Mouse (Mus musculus): ENCODE data around the gene Irf7. TPM values are rescaled to one million over a fixed set of nuclear protein-coding genes. Genes with fewer than 3 reads are reported as not detected.

The Irf7 gene
- polyA plus RNA-seq, 1 experiment from 2014 or later: 1.8 TPM

DNA sequence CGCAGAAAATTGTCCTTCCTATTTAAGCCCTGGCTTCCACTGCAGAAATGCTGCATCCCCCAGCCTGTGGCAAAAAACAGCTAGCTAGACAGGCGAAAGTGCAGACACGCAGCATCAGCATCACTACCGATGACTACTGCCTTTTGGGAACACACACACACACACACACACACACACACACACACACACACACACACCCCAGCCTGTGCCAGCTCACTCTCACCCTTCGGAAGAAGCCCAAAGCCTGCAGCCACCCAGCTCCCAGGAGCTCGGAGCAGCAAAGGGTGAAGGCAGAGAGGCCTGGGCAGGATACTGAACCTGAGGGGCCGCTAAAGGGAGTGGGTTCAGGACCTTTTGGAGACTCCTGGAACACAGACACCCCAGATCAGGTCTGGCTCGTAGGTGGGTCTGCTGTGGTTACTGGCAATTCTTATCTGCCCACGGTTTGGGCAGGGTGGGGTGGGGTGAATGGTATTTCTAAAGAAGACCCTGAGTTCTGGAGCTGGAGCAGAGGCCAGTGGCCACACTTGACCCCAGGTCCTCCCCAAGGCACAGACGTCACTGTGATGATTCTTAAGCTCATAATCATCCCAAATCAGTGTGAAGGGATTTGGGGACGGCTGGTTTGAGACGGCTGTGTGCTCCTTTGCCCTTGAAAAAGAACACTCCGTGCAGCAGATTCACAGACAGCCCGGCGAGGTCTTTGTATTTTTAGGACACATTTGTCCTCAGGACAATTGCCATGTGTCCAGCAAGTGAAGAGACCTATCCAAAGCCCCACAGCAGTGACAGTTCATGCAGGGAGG, 26.5 kb upstream of the Irf7 start:
- Histone ChIP-seq H3K4me1 (peaks cover 29% of the 10 kb centered on the region), H3K4me2 (replicated peaks) (peak overlapping the region; percentile 96), H3K9me3 (no peaks in the 10 kb centered on the region), H3K9ac (peak overlapping the region; percentile 73; the same call in 1 of the 2 replicates), H3K27ac (no peak overlapping the region), H3K27me3 (peaks cover 62% of the 10 kb centered on the region), H3K4me3 (peak overlapping the region; percentile 63), H3K36me3 (peaks cover 18% of the 10 kb centered on the region)
- WGBS: 44% methylated on average over 15 of the region's 15 CpGs
- ATAC-seq (ENCODE audit: low FRiP score, low read depth): no peak

DNA sequence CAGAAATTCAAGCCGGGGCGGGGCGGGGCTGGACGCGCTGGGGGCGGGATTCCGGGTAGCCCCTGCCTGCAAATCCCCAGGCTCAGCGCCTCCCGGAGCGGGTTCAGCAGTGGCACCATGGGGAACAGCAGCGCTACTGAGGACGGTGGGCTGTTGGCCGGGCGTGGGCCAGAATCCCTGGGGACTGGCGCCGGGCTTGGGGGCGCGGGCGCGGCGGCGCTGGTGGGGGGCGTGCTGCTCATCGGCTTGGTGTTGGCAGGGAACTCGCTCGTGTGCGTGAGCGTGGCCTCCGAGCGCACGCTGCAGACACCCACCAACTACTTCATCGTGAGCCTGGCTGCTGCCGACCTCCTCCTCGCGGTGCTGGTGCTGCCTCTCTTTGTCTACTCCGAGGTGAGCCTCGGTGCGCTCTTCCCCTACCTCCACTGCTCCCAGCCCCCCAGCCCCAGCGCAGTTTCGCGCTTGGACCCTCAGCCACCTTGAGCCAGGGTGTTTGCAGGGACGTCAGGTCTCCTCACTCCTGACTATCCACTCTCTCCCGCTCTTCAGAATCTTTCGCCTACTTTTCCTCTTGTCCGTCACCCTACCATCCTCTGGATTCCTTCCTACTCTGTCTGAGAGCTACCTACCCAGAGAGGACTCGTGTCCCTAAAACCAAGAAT, 25.8 kb upstream of the Irf7 start, which contains the start of gene Drd4:
TSS of gene Drd4 (plus strand) at position 86 of the 662 bp plus-strand sequence.
- Histone ChIP-seq H3K4me1 (peaks cover 29% of the 10 kb centered on the region), H3K9ac (peak within 1 kb of the TSS; percentile 73), H3K36me3 (peaks cover 10% of the 10 kb centered on the region), H3K27ac (no peak within 1 kb of the TSS), H3K4me2 (replicated peaks) (peak within 1 kb of the TSS; percentile 96), H3K27me3 (peaks cover 62% of the 10 kb centered on the region), H3K4me3 (peak within 1 kb of the TSS; percentile 63), H3K9me3 (no peaks in the 10 kb centered on the region)
- 1% methylated on average over 46 of the region's 46 CpGs for WGBS
- peak; percentile 58; the same call in 1 of the 2 replicates for ATAC-seq (ENCODE audit: low FRiP score, low read depth)

DNA sequence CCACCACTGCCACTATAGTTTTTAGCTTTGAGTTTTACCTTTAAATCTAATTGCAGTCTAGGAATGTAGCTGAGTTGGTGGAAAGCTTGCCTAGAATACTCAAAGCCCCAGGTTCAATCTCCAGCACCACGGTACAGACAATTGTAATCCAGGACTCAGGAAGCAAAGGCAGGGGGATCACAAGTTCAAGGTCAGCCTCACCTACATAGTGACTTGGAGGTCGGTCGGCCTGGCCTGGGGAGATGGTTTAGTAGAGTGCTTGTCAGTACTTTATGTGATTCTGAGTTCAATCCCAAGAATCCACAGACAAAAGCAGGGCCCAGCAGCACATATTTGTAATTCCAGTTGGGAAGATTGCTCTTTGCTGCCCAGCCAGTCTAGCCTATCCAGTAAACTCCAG, 21.8 kb upstream of the Irf7 start:
- 81% methylated on average over 3 of the region's 3 CpGs for WGBS
- peaks cover 15% of the 10 kb centered on the region for H3K4me1 ChIP-seq

DNA sequence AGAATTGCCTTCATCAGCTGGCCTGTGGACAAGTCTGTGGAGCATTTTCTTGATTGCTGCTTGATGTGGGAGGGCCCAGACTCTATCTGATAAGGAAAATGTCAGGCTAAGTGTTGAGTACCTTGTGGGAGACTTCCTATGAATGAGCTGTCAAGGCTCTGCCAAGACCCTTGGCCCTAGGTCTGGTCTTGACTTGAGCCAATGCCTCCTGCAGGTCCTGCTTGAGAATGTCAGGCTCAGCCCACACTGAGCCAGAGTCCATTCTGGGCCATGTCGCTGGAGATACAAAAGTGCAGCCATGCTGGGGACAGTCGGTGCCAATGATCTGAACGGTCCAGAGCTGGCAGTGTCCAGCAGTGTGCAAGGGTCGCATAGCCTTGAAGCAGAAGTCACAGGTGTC, 16.5 kb upstream of the Irf7 start:
- H3K9me3 ChIP-seq: no peaks in the 10 kb centered on the region
- 0 out of 2 replicates have a peak, but pooled peaks cover 7% of the 10 kb centered on the region for H3K27me3 ChIP-seq
- no peaks in the 10 kb centered on the region for H3K36me3 ChIP-seq
- H3K4me2 ChIP-seq (replicated peaks): no peak overlapping the region
- no peak overlapping the region for H3K9ac ChIP-seq
- no peak for ATAC-seq (ENCODE audit: low FRiP score, low read depth)
- H3K4me1 ChIP-seq: peaks cover 10% of the 10 kb centered on the region
- no peak overlapping the region for H3K27ac ChIP-seq
- WGBS: 86% methylated on average over 4 of the region's 4 CpGs
- H3K4me3 ChIP-seq: no peak overlapping the region

More for the DNA sequence above, 21.8 kb upstream of the Irf7 start:
- Histone ChIP-seq H3K36me3 (no peaks in the 10 kb centered on the region), H3K27ac (no peak overlapping the region), H3K27me3 (peaks cover 26% of the 10 kb centered on the region), H3K4me3 (no peak overlapping the region), H3K9ac (no peak overlapping the region; the same call in 1 of the 2 replicates), H3K4me2 (replicated peaks) (no peak overlapping the region), H3K9me3 (no peaks in the 10 kb centered on the region)
- no peak for ATAC-seq (ENCODE audit: low FRiP score, low read depth)

DNA sequence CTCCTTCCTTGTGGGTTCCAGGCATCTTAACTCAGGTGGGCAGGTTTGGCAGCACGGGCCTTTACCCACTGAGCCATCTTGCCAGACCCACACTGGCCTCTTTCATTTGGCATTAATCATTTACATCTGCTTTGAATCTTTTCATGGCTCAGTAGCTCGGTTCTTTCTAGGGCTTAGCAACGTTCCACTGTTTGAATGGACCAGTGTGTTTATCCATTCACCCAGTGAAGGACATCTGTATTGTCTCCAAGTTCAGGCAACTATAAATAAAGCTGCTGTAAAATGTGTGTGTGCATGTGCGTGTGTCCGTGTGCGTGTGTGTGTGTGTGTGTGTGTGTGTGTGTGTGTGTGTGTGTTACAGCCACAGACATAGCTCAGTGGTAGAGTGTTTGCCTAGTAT, 15.2 kb upstream of the Irf7 start:
- no peaks in the 10 kb centered on the region for H3K9me3 ChIP-seq
- peaks cover 10% of the 10 kb centered on the region for H3K4me1 ChIP-seq
- H3K36me3 ChIP-seq: no peaks in the 10 kb centered on the region
- no peak overlapping the region for H3K4me3 ChIP-seq
- no peak overlapping the region for H3K9ac ChIP-seq
- no peak overlapping the region for H3K27ac ChIP-seq
- no peak overlapping the region for H3K4me2 ChIP-seq (replicated peaks)
- H3K27me3 ChIP-seq: 0 out of 2 replicates have a peak, but pooled peaks cover 7% of the 10 kb centered on the region
- 59% methylated on average over 6 of the region's 6 CpGs for WGBS
- ATAC-seq (ENCODE audit: low FRiP score, low read depth): no peak

DNA sequence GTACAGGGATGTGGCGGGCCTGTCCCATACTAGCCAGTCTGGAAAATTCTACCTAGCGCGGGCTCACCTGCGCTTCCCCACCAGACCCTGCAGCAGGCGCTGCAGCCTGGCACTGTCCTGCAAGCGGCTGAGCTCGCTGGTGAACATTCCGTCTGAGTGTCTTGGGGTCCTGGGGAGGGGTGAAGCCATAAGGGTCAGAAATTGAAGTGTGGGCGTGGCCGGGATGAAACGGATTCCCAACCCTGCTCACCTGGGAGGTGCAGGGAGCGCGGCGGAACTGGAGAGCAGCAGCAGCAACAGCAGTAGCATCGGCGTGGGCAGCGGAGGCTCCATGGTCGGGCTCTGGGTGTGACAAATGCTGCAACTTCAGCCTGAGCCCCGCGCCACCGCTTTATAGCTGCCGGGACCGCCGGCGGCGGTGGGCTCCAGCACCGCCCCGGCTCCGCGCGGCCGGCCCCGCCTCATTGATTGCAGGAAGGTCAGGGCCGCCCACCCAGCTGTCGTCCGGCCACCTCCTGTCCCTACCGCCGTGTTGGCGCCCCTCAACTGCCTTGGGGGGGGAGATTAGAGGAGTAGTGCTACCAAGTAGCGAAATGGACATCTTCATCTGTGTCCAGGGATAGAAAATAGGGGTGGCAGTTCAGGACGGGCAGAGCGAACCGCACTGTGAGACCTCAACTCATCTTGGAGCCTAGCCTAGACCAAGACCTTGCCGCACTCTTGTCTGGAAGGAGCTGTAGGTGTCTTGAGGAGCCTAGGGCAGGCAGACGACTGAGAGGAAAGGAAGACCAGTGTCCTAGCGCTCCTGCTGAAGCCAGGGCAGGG, 12.7 kb upstream of the Irf7 start, which contains the start of gene Sct:
TSS of gene Sct (minus strand) at position 368 of the 825 bp plus-strand sequence.
- Histone ChIP-seq H3K36me3 (no peaks in the 10 kb centered on the region), H3K4me3 (peak within 1 kb of the TSS; percentile 54), H3K27ac (no peak within 1 kb of the TSS), H3K9me3 (no peaks in the 10 kb centered on the region), H3K4me2 (replicated peaks) (peak within 1 kb of the TSS; percentile 97), H3K4me1 (peaks cover 15% of the 10 kb centered on the region), H3K9ac (peak within 1 kb of the TSS; percentile 72), H3K27me3 (0 out of 2 replicates have a peak, but pooled peaks cover 7% of the 10 kb centered on the region)
- WGBS: 2% methylated on average over 45 of the region's 46 CpGs
- peak; percentile 37 for ATAC-seq (ENCODE audit: low FRiP score, low read depth)

DNA sequence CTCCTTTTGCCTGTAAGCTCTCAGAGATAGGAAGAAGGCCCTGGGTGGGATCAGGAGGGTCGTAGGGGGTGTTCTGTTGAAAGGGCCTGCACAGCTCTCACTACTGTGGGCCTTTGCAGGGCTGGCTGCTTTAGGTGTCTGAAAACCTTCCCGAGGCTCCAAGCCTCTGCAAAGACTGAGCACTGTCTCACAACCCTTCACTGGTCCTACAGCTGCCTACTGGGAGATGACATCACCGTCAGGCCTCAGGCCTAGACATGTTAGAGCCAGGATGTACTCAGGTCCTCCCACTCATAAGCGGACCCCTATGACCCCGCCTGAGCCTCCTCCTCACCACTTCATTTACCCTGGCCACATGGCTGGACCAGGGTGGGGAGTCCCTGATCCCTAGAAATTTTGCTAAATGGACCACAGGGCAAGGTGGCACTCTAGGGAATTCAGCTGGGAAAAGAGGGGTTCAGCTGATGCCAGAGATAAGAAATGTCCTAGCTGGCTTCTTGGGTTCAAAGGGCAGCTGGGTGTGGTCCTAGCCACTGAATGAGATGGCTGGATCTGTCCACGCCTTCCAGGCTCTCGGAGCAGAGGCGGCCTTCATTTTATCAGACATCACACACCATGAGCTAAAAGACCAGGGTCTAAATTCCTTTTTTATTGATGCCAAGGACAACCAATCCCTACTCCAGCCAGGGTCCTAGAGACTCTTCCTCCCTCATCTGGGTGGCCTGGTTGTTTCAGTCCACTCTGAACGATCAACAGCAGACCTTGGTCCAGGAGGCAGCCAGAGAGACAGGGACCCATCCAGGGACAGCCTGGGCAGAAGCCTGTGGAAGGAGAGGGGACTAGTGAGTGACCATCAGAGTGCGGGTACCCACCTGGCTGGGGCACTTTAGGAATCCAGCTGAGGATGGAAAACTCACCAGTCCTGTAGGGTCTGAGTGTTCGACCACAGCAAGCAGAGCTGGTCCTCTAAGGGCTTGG, 11.7 kb upstream of the Irf7 start:
- WGBS: 73% methylated on average over 11 of the region's 11 CpGs
- no peaks in the 10 kb centered on the region for H3K36me3 ChIP-seq
- 0 out of 2 replicates have a peak, but pooled peaks cover 7% of the 10 kb centered on the region for H3K27me3 ChIP-seq
- peak overlapping the region; percentile 97 for H3K4me2 ChIP-seq (replicated peaks)
- H3K9me3 ChIP-seq: no peaks in the 10 kb centered on the region
- peak overlapping the region; percentile 72 for H3K9ac ChIP-seq
- H3K4me1 ChIP-seq: peaks cover 15% of the 10 kb centered on the region
- ATAC-seq (ENCODE audit: low FRiP score, low read depth): 0 out of 2 replicates have a peak, but pooled peaks have one; percentile 7
- peak overlapping the region; percentile 54; the same call in 1 of the 2 replicates for H3K4me3 ChIP-seq
- no peak overlapping the region for H3K27ac ChIP-seq

DNA sequence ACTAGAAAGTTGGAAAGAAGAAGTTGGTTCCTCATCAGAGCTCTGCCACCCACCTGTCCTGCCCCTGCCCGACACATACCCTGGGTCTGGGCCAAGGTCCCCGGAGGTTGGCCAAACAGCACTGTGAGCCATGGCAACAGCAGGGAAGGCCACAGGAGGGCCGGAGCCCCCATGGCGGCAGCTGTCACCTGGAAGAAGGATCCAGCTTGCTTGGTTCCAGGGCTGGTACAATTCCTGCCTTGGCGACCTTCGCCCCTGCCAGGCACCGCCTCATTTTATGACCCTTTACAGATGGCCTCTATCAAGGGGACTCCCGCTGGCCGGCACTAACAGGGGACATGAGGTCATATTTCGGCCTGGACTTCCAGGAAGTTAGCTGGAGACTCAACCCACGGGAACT, 10.3 kb upstream of the Irf7 start, which contains the start of gene Cdhr5:
TSS of gene Cdhr5 (minus strand) at position 241 of the 400 bp plus-strand sequence.
- H3K9ac ChIP-seq: no peak within 1 kb of the TSS
- H3K4me1 ChIP-seq: peaks cover 15% of the 10 kb centered on the region
- 30% methylated on average over 11 of the region's 11 CpGs for WGBS
- H3K27ac ChIP-seq: no peak within 1 kb of the TSS
- no peaks in the 10 kb centered on the region for H3K36me3 ChIP-seq
- no peak within 1 kb of the TSS for H3K4me3 ChIP-seq
- 0 out of 2 replicates have a peak, but pooled peaks cover 7% of the 10 kb centered on the region for H3K27me3 ChIP-seq
- ATAC-seq (ENCODE audit: low FRiP score, low read depth): no peak
- H3K9me3 ChIP-seq: no peaks in the 10 kb centered on the region
- H3K4me2 ChIP-seq (replicated peaks): no peak within 1 kb of the TSS

DNA sequence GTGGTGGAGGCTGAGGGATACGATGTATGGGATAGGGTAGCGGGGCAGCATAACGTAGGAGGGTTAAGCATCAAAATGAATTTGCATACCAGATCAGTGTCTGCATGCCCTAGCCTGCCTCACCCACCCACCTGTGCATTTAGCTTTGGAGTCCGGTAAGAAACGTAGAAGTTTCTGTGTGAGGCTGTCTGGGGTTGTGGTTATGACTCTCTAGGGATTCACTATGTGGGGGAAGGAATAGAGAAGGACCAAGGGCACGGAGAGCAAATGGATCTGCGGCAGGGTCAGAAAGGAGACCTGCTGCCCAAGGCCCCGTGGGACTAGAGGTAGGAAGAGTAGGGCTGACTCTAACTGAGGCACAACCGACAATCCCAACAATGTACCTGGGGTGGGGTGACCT, 9.1 kb upstream of the Irf7 start:
- Histone ChIP-seq H3K4me2 (replicated peaks) (no peak overlapping the region), H3K36me3 (no peaks in the 10 kb centered on the region), H3K27ac (no peak overlapping the region), H3K4me3 (no peak overlapping the region), H3K9ac (no peak overlapping the region), H3K4me1 (peaks cover 15% of the 10 kb centered on the region), H3K27me3 (0 out of 2 replicates have a peak, but pooled peaks cover 7% of the 10 kb centered on the region), H3K9me3 (no peaks in the 10 kb centered on the region)
- no peak for ATAC-seq (ENCODE audit: low FRiP score, low read depth)
- WGBS: 74% methylated on average over 9 of the region's 9 CpGs

DNA sequence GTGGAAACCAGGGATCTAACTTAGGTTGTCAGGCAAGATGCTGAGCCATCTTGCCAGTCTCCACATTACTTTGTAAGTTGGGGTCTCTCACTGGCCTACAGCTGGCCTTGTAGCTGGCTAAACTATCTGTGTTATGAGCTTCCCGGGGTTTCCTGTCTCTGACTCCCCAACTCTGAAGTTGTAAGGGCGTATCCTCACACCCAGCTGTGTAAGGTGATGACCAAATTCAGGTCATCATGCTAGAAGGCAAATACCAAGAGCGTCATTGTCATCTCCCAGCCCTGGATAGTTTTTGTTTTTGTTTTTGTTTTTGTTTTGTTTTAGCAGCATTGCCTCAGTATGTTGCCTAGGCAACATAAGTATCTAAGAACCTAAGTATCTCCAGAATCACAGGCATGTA, 4.3 kb upstream of the Irf7 start:
- no peak overlapping the region for H3K4me3 ChIP-seq
- H3K27ac ChIP-seq: no peak overlapping the region
- H3K9me3 ChIP-seq: no peaks in the 10 kb centered on the region
- H3K27me3 ChIP-seq: no peaks in the 10 kb centered on the region
- ATAC-seq (ENCODE audit: low FRiP score, low read depth): no peak
- H3K4me2 ChIP-seq (replicated peaks): no peak overlapping the region
- H3K4me1 ChIP-seq: peaks cover 14% of the 10 kb centered on the region
- 85% methylated on average over 3 of the region's 3 CpGs for WGBS
- no peaks in the 10 kb centered on the region for H3K36me3 ChIP-seq
- no peak overlapping the region for H3K9ac ChIP-seq

DNA sequence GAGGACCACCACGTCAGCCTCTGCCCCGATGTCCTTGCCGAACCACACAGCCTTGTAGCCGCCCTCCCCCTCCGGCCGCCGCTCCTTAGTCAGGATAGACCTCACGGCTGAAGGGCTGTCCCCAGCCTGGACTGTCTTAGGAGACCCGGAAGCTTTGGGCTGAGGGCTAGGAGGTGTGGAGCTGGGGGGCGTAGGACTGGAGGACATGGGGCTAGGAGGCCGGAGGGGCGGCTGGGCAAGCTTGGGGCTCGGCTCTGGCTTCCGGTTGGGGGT, 2.9 kb upstream of the Irf7 start:
- WGBS: 82% methylated on average over 14 of the region's 14 CpGs
- H3K4me2 ChIP-seq (replicated peaks): no peak overlapping the region; the same call in 1 of the 2 replicates
- peaks cover 19% of the 10 kb centered on the region for H3K4me1 ChIP-seq
- no peak overlapping the region for H3K9ac ChIP-seq
- no peaks in the 10 kb centered on the region for H3K9me3 ChIP-seq
- H3K27ac ChIP-seq: no peak overlapping the region
- H3K27me3 ChIP-seq: no peaks in the 10 kb centered on the region
- H3K36me3 ChIP-seq: peaks cover 3% of the 10 kb centered on the region; the same call in 1 of the 2 replicates
- H3K4me3 ChIP-seq: no peak overlapping the region
- ATAC-seq (ENCODE audit: low FRiP score, low read depth): no peak

Data from limb, embryonic 13.5 days (tissue).